Mouse (Mus musculus): ENCODE results near the gene Tead4.

The Tead4 gene

GRCm38 (mm10) chr6:128295876-128296749 is 4.5 kb downstream of the Tead4 start:
- no peak for DNase-seq (ENCODE audit: extremely low spot score, low read depth, low spot score)

- DNase-seq (ENCODE audit: extremely low spot score, low read depth, low spot score) = no peak
These were observed 9.3 kb downstream of the Tead4 start for GRCm38 (mm10) chr6:128291284-128291683.

- DNase-seq (ENCODE audit: extremely low spot score, low read depth, low spot score) = no peak
These were observed 11.9 kb downstream of the Tead4 start for GRCm38 (mm10) chr6:128288681-128289080.

- no peak for DNase-seq (ENCODE audit: extremely low spot score, low read depth, low spot score)
These were observed 14.7 kb downstream of the Tead4 start for GRCm38 (mm10) chr6:128285792-128286430.

- DNase-seq (ENCODE audit: extremely low spot score, low read depth, low spot score) = no peak
These were observed 18.5 kb downstream of the Tead4 start for GRCm38 (mm10) chr6:128282126-128282525.

- DNase-seq (ENCODE audit: extremely low spot score, low read depth, low spot score) = no peak
These were observed 20.0 kb downstream of the Tead4 start for GRCm38 (mm10) chr6:128280472-128281145.

- no peak for DNase-seq (ENCODE audit: extremely low spot score, low read depth, low spot score)
These were observed 21.0 kb downstream of the Tead4 start for GRCm38 (mm10) chr6:128279608-128280007.

- DNase-seq (ENCODE audit: extremely low spot score, low read depth, low spot score) = no peak
These were observed 21.5 kb downstream of the Tead4 start for GRCm38 (mm10) chr6:128279099-128279498.

- no peak for DNase-seq (ENCODE audit: extremely low spot score, low read depth, low spot score)
These were observed 23.2 kb downstream of the Tead4 start for GRCm38 (mm10) chr6:128277132-128278085.

- no peak for DNase-seq (ENCODE audit: extremely low spot score, low read depth, low spot score)
These were observed 24.3 kb downstream of the Tead4 start for GRCm38 (mm10) chr6:128276349-128276748.

GRCm38 (mm10) chr6:128275506-128276064 is 25.0 kb downstream of the Tead4 start:
- DNase-seq (ENCODE audit: extremely low spot score, low read depth, low spot score) = no peak

GRCm38 (mm10) chr6:128273507-128273906 is 27.1 kb downstream of the Tead4 start:
- DNase-seq (ENCODE audit: extremely low spot score, low read depth, low spot score) = no peak

- no peak for DNase-seq (ENCODE audit: extremely low spot score, low read depth, low spot score)
These were observed 27.9 kb downstream of the Tead4 start for GRCm38 (mm10) chr6:128272754-128273153.

- no peak for DNase-seq (ENCODE audit: extremely low spot score, low read depth, low spot score)
These were observed 30.8 kb downstream of the Tead4 start for GRCm38 (mm10) chr6:128269850-128270249.

GRCm38 (mm10) chr6:128264870-128265526 is 35.6 kb downstream of the Tead4 start:
- DNase-seq (ENCODE audit: extremely low spot score, low read depth, low spot score) = no peak

- no peak for DNase-seq (ENCODE audit: extremely low spot score, low read depth, low spot score)
These were observed 39.1 kb downstream of the Tead4 start for GRCm38 (mm10) chr6:128261486-128261885.

GRCm38 (mm10) chr6:128259252-128259651 is 41.4 kb downstream of the Tead4 start:
- no peak for DNase-seq (ENCODE audit: extremely low spot score, low read depth, low spot score)

- DNase-seq (ENCODE audit: extremely low spot score, low read depth, low spot score) = no peak
These were observed 44.7 kb downstream of the Tead4 start for GRCm38 (mm10) chr6:128255941-128256340.

GRCm38 (mm10) chr6:128255292-128255691 is 45.3 kb downstream of the Tead4 start:
- no peak for DNase-seq (ENCODE audit: extremely low spot score, low read depth, low spot score)

GRCm38 (mm10) chr6:128254551-128254950 is 46.1 kb downstream of the Tead4 start:
- DNase-seq (ENCODE audit: extremely low spot score, low read depth, low spot score) = no peak

All from hindlimb bud, embryonic 11.5 days (tissue).